Mouse (Mus musculus): Measurements from ENCODE around the gene Vmn1r53. TPM values are rescaled to one million over a fixed set of nuclear protein-coding genes. Genes with fewer than 3 reads are reported as not detected.

The Vmn1r53 gene
- total and polyA plus RNA-seq, 3 experiments = not detected

- TF ChIP-seq CTCF (IDR thresholded peaks at IDR 0.05) = no peak
- TF ChIP-seq POLR2A (IDR thresholded peaks at IDR 0.05; ENCODE audit: insufficient read depth, low read depth, low read length) = no peak
- TF ChIP-seq EP300 (IDR thresholded peaks at IDR 0.05; ENCODE audit: insufficient read depth, low read depth, low read length) = no peak
- H3K79me2 ChIP-seq (replicated peaks; ENCODE audit: control insufficient read depth, insufficient read depth, low read length) = no peaks in the 10 kb centered on the region
- no peak for DNase-seq
- no peak within 1 kb of the TSS for H3K9ac ChIP-seq (ENCODE audit: low read depth, low read length)
- no peaks in the 10 kb centered on the region for H3K27me3 ChIP-seq (ENCODE audit: control insufficient read depth, insufficient read depth, low read length)
- whole genome bisulfite sequencing = 51% methylated on average over 2 of the region's 2 CpGs
- H3K4me3 ChIP-seq = no peak within 1 kb of the TSS
- intact Hi-C loops (cut with DNase I) = no loop called here
- no peaks in the 10 kb centered on the region for H3K36me3 ChIP-seq (ENCODE audit: control insufficient read depth, insufficient read depth, low read length)
- no peaks in the 10 kb centered on the region for H3K4me1 ChIP-seq (ENCODE audit: control insufficient read depth, insufficient read depth, low read length)
- no peak within 1 kb of the TSS for H3K27ac ChIP-seq
Measured at GRCm38 (mm10) chr6:90174508-90174907, 49.7 kb downstream of the Vmn1r53 start, which contains the start of gene Vmn1r52. Gene Vmn1r52, plus strand, starts transcription at chr6:90174808.

Other genes starting within 250 kb of the Vmn1r53 start
- gene Vmn1r47, start 208.3 kb downstream of the Vmn1r53 start, total RNA-seq (2021) = not detected
- gene Vmn1r47, start 208.3 kb downstream of the Vmn1r53 start, polyA plus RNA-seq (2012; rRNA removed) = not detected in 2 replicates
- not detected for gene Vmn1r48, start 187.6 kb downstream of the Vmn1r53 start, total RNA-seq (2021)
- gene Vmn1r48, start 187.6 kb downstream of the Vmn1r53 start, polyA plus RNA-seq (2012; rRNA removed) = not detected in 2 replicates
- not detected for gene Vmn1r49, start 145.9 kb downstream of the Vmn1r53 start, total RNA-seq (2021)
- gene Vmn1r49, start 145.9 kb downstream of the Vmn1r53 start, polyA plus RNA-seq (2012; rRNA removed) = not detected in 2 replicates
- not detected for gene Vmn1r50, start 123.0 kb downstream of the Vmn1r53 start, total RNA-seq (2021)
- gene Vmn1r50, start 123.0 kb downstream of the Vmn1r53 start, polyA plus RNA-seq (2012; rRNA removed) = not detected in 2 replicates
- gene Vmn1r51, start 101.8 kb downstream of the Vmn1r53 start, total RNA-seq (2021) = not detected
- gene Vmn1r51, start 101.8 kb downstream of the Vmn1r53 start, polyA plus RNA-seq (2012; rRNA removed) = not detected in 2 replicates
- gene Vmn1r52, start 49.6 kb downstream of the Vmn1r53 start, total RNA-seq (2021) = not detected
- not detected in 2 replicates for gene Vmn1r52, start 49.6 kb downstream of the Vmn1r53 start, polyA plus RNA-seq (2012; rRNA removed)
- not detected for gene V1ra8, start 21.6 kb downstream of the Vmn1r53 start, total RNA-seq (2021)
- not detected in 2 replicates for gene V1ra8, start 21.6 kb downstream of the Vmn1r53 start, polyA plus RNA-seq (2012; rRNA removed)
- gene Vmn1r54, start 21.9 kb upstream of the Vmn1r53 start, total RNA-seq (2021) = not detected
- gene Vmn1r54, start 21.9 kb upstream of the Vmn1r53 start, polyA plus RNA-seq (2012; rRNA removed) = not detected in 2 replicates
- not detected for gene BC048671, start 76.8 kb upstream of the Vmn1r53 start, total RNA-seq (2021)
- gene BC048671, start 76.8 kb upstream of the Vmn1r53 start, polyA plus RNA-seq (2012; rRNA removed) = 0.26 and 0.27 TPM in 2 replicates
- gene Chst13, start 100.7 kb upstream of the Vmn1r53 start, total RNA-seq (2021) = not detected
- gene Chst13, start 100.7 kb upstream of the Vmn1r53 start, polyA plus RNA-seq (2012; rRNA removed) = 0.12 TPM in 1 of 2 replicates, not detected in the other
- gene Uroc1, start 108.8 kb upstream of the Vmn1r53 start, total RNA-seq (2021) = not detected
- gene Uroc1, start 108.8 kb upstream of the Vmn1r53 start, polyA plus RNA-seq (2012; rRNA removed) = 0.12 TPM in 1 of 2 replicates, not detected in the other
- 10 to 100 TPM; 12.6 to 14.6 TPM for gene Zxdc, start 145.1 kb upstream of the Vmn1r53 start, total RNA-seq (2021)
- gene Zxdc, start 145.1 kb upstream of the Vmn1r53 start, polyA plus RNA-seq (2012; rRNA removed) = 8.4 and 10.8 TPM in 2 replicates
- gene Cfap100, start 204.4 kb upstream of the Vmn1r53 start, total RNA-seq (2021) = under 1 TPM; 0.16 to 0.18 TPM
- gene Cfap100, start 204.4 kb upstream of the Vmn1r53 start, polyA plus RNA-seq (2012; rRNA removed) = 0.44 and 0.80 TPM in 2 replicates
- gene Klf15, start 238.1 kb upstream of the Vmn1r53 start, total RNA-seq (2021) = 10 to 100 TPM; 64.7 to 67.4 TPM
- gene Klf15, start 238.1 kb upstream of the Vmn1r53 start, polyA plus RNA-seq (2012; rRNA removed) = 54.7 and 60.2 TPM in 2 replicates